Mouse (Mus musculus) small intestine, adult 2 months (tissue): ENCODE data around the gene Ypel2.

ENCODE experiments used
- CTCF ChIP-seq: fragments of 200-500 bp; IDR thresholded peaks from 2 replicates; pipeline ENCODE4 v1.5.1; 2012; ENCODE audit warnings: low read depth, mild to moderate bottlenecking, control low read depth, inconsistent platforms, low read length, moderate library complexity, mixed read lengths; ENCODE audit not compliant: insufficient replicate concordance, insufficient read length; ENCODE audit errors: extremely low read depth
- POLR2A ChIP-seq: fragments of 200-500 bp; IDR thresholded peaks from 2 replicates; pipeline ENCODE4 v1.6.1; 2012; ENCODE audit warnings: low read depth, mild to moderate bottlenecking, control low read depth, inconsistent platforms, low read length, moderate library complexity

GRCm38 (mm10) chr11:86919468-86919867 lies 74.0 kb downstream of the Ypel2 start:
- no peak for TF ChIP-seq POLR2A
- TF ChIP-seq CTCF = no peak
